Mouse (Mus musculus): ENCODE results near the gene Bcl2. TPM values are rescaled to one million over a fixed set of nuclear protein-coding genes. Genes with fewer than 3 reads are reported as not detected.

Gene Bcl2
- polyA plus RNA-seq, 1 experiment from 2014 or later = 20.1 TPM

DNA sequence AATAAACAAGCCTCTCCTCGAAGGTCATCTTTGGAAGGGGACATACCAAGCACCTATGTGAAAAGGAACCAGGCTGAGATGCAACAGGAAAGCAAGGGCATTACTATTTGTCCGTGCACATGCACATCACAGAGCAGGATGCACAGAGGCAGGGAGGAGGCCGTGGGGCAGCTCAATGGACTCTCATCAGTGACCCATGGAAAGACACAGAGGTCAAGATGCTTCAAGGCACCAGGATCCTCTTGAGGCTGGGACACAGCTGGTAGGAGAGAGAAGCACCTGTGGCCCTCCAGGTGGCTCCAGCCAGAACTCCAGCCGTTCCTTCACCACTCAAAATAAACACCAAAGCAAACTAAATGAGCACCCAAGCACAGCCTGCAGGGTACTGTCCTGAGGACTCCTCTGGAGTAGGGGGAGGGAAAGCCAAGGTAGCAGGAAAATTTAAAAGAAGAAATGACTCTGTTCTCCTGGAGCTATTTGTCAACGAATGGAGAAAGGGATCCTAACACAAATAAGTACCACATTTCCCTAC, 57.8 kb downstream of the Bcl2 start:
- H3K36me3 ChIP-seq = no peaks in the 10 kb centered on the region
- 56% methylated on average over 5 of the region's 5 CpGs for WGBS
- no peaks in the 10 kb centered on the region for H3K27me3 ChIP-seq
- H3K9ac ChIP-seq = no peak overlapping the region
- no peak overlapping the region for H3K4me2 ChIP-seq
- no peak for ATAC-seq (ENCODE audit: borderline replicate concordance, extremely low read depth, low FRiP score, low TSS enrichment)
- H3K4me3 ChIP-seq = no peak overlapping the region
- no peak overlapping the region for H3K27ac ChIP-seq
- H3K9me3 ChIP-seq = no peaks in the 10 kb centered on the region
- peaks cover 4% of the 10 kb centered on the region; the same call in 1 of the 2 replicates for H3K4me1 ChIP-seq

DNA sequence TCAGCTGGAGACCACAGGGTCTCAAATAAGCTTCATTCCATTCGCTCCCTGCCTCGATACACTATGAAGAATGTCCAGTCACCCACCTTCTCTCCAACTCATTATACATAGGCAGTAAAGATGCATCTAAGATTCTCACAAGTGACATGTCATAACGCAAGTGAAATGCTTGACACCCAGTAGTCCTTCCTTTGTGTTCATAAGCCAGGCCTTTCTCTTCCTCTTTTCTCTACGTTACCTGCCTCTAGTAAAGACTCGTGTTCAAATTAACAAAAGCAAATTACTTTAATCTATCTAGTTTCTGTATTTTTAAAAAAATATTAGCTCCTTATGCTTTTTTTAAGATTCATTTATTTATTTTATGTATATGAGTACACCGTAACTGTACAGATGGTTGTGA, 59.8 kb downstream of the Bcl2 start:
- ATAC-seq (ENCODE audit: borderline replicate concordance, extremely low read depth, low FRiP score, low TSS enrichment) = no peak
- no peak overlapping the region for H3K4me2 ChIP-seq
- no peak overlapping the region for H3K9ac ChIP-seq
- no peak overlapping the region for H3K27ac ChIP-seq
- H3K9me3 ChIP-seq = no peaks in the 10 kb centered on the region
- 92% methylated on average over 6 of the region's 6 CpGs for WGBS
- H3K4me3 ChIP-seq = no peak overlapping the region
- no peaks in the 10 kb centered on the region for H3K36me3 ChIP-seq
- H3K4me1 ChIP-seq = peaks cover 4% of the 10 kb centered on the region; the same call in 1 of the 2 replicates
- no peaks in the 10 kb centered on the region for H3K27me3 ChIP-seq

DNA sequence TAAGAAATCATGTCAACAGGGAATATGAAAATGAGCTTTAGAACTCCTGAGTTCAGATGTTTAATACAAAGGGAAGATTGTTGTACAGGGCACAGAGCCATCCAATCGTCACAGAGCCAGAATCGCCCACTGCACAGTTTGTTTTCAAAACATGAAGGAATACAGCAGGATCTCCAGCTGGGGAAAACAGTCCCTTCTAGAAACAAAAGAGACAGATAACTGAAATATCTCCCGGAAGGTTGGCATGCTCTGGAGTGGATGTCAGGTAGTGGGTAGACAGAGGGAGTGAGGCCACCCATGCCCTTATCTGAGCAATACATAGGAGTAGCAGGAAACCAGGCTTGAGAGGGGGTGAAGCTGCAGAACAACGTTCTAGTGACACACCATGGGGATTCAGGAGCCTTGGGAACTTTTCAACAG, 60.6 kb downstream of the Bcl2 start:
- no peak overlapping the region for H3K27ac ChIP-seq
- 51% methylated on average over 4 of the region's 4 CpGs for WGBS

DNA sequence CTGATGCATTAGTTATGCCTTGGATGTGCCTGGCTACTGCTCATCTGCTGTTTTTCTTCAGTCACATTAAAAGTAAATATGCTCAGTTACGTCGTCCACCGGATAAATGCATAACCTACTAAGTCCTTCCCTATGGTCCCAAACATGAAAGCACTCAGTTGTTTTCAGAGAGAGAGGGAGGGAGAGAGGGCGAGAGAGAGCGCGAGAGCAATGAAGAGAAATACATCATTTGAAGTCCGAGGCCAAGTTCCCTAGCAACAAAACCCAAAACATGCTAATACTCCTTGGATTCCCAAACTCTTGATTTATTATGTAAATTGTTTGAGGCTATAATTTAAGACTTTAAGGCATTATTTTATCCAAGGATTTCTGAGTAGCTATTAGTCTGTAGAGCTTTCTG, 62.9 kb downstream of the Bcl2 start:
- Histone ChIP-seq H3K4me3 (no peak overlapping the region), H3K27me3 (no peaks in the 10 kb centered on the region), H3K27ac (no peak overlapping the region), H3K36me3 (no peaks in the 10 kb centered on the region), H3K9ac (no peak overlapping the region), H3K9me3 (no peaks in the 10 kb centered on the region), H3K4me1 (peaks cover 4% of the 10 kb centered on the region; the same call in 1 of the 2 replicates), H3K4me2 (no peak overlapping the region)
- WGBS = 65% methylated on average over 7 of the region's 7 CpGs
- ATAC-seq (ENCODE audit: borderline replicate concordance, extremely low read depth, low FRiP score, low TSS enrichment) = no peak

More for the DNA sequence above, 60.6 kb downstream of the Bcl2 start:
- Histone ChIP-seq H3K9ac (no peak overlapping the region), H3K4me1 (peaks cover 4% of the 10 kb centered on the region; the same call in 1 of the 2 replicates), H3K27me3 (no peaks in the 10 kb centered on the region), H3K9me3 (no peaks in the 10 kb centered on the region), H3K4me2 (no peak overlapping the region), H3K4me3 (no peak overlapping the region), H3K36me3 (no peaks in the 10 kb centered on the region)
- no peak for ATAC-seq (ENCODE audit: borderline replicate concordance, extremely low read depth, low FRiP score, low TSS enrichment)

DNA sequence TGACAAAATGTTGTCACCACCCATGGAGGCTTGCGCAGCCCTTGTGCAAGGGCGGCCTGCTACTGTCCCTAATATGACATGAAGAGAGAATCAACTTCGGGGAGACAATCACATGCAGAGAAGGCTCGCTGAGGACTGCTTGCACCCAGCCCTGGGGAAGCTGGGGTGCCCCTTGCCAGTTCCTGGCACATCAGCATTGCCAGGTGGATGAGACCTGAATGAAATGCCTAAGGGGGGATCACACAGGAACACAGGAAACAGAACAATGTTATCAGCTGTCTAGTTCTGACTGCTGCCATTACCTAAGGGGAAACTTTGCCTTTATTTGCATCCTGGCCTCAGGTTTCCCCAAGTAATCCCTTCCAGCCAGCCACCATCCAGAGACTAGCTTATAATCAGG, 63.6 kb downstream of the Bcl2 start:
- WGBS = 82% methylated on average over 4 of the region's 4 CpGs
- H3K27me3 ChIP-seq = no peaks in the 10 kb centered on the region
- no peaks in the 10 kb centered on the region for H3K36me3 ChIP-seq
- H3K27ac ChIP-seq = no peak overlapping the region
- no peak for ATAC-seq (ENCODE audit: borderline replicate concordance, extremely low read depth, low FRiP score, low TSS enrichment)
- no peak overlapping the region for H3K4me3 ChIP-seq
- peaks cover 4% of the 10 kb centered on the region; the same call in 1 of the 2 replicates for H3K4me1 ChIP-seq
- no peaks in the 10 kb centered on the region for H3K9me3 ChIP-seq
- no peak overlapping the region for H3K4me2 ChIP-seq
- H3K9ac ChIP-seq = no peak overlapping the region

DNA sequence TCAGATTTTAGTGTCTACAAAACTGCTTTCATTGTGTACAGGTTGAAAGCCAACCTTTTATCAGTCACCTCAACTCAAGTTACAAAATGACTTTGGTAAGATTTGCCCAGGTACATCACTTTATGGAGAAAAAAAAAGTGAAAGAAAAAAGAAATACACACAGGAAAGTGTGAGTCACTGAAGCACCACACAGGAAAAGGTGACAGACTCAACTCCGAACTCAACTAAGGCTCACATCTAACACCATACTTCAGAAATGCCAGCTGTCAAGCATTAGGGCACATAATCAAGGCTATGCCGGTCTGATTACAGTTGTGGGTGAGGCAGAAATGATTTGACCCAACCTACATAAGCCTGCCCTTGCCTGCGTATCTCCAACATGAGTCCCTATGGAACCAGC, 66.7 kb downstream of the Bcl2 start:
- no peak for ATAC-seq (ENCODE audit: borderline replicate concordance, extremely low read depth, low FRiP score, low TSS enrichment)
- WGBS = 76% methylated on average over 3 of the region's 3 CpGs

DNA sequence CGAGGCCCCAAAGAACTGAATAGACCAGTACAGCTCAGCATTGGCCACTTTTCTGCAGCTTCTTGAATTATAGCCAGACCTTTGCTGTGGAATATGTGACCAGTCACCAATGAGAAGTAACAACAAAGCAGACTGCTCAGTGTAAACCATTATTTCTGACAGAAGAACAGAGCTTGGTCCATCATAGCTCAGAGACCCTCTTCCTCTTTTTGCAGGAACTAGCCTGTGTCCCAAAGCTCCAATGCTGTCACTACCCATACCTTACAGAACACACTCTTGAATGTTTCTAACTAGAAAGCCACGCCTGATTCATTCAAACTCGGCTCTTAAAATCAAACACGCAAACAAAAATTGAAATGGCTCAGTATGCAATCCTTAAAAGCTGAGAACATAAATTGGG, 69.5 kb downstream of the Bcl2 start:
- no peak overlapping the region for H3K9ac ChIP-seq
- H3K9me3 ChIP-seq = no peaks in the 10 kb centered on the region
- 82% methylated on average over 4 of the region's 4 CpGs for WGBS
- no peaks in the 10 kb centered on the region for H3K36me3 ChIP-seq
- no peak overlapping the region for H3K4me3 ChIP-seq
- H3K4me1 ChIP-seq = no peaks in the 10 kb centered on the region
- H3K4me2 ChIP-seq = no peak overlapping the region
- H3K27me3 ChIP-seq = no peaks in the 10 kb centered on the region
- H3K27ac ChIP-seq = no peak overlapping the region
- ATAC-seq (ENCODE audit: borderline replicate concordance, extremely low read depth, low FRiP score, low TSS enrichment) = no peak

More for the DNA sequence above, 66.7 kb downstream of the Bcl2 start:
- no peaks in the 10 kb centered on the region for H3K9me3 ChIP-seq
- no peak overlapping the region for H3K9ac ChIP-seq
- no peaks in the 10 kb centered on the region for H3K27me3 ChIP-seq
- H3K4me3 ChIP-seq = no peak overlapping the region
- no peaks in the 10 kb centered on the region for H3K36me3 ChIP-seq
- H3K27ac ChIP-seq = no peak overlapping the region
- no peak overlapping the region for H3K4me2 ChIP-seq
- no peaks in the 10 kb centered on the region for H3K4me1 ChIP-seq

DNA sequence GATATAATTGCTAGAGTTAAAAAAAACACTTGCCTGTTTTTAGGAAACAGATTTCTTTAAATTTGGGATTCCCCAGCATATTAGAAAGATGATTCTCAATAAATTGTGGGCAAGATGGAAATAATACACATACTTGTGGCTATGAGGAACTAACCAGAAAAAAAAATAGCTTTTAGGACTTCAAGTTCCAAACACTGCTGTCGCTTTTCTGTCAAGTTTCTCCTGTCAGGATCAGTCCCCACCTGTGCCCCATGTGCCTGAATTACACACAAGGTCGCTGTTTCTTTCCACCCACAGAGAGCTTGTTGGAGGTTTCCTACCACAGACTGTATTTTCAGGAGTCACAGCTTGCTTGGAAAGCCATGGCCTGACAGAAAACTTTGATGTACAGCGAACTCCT, 70.5 kb downstream of the Bcl2 start:
- Histone ChIP-seq H3K4me2 (no peak overlapping the region), H3K9ac (no peak overlapping the region), H3K27ac (no peak overlapping the region), H3K9me3 (no peaks in the 10 kb centered on the region), H3K4me3 (no peak overlapping the region), H3K27me3 (no peaks in the 10 kb centered on the region), H3K36me3 (no peaks in the 10 kb centered on the region), H3K4me1 (no peaks in the 10 kb centered on the region)
- 57% methylated on average over 3 of the region's 3 CpGs for WGBS
- ATAC-seq (ENCODE audit: borderline replicate concordance, extremely low read depth, low FRiP score, low TSS enrichment) = no peak

DNA sequence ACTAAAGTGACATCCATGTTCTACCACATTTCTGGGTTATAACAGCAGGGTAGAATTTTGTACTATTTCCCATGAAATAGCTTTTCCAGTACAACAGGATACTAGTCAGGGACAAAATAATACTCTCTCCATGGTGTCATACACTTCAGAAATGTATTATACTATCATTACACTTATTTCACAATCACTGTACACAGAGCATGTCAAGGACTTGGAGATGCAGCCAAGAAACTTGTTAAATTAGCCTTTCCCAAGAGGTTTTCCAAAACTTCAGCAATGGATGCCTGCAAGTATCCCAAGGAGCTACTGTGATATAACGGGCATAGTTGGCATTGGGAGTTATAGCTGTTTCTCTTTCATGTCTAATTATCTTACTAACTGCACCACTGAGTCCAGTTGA, 73.5 kb downstream of the Bcl2 start:
- Histone ChIP-seq H3K4me2 (no peak overlapping the region), H3K9ac (no peak overlapping the region), H3K4me1 (peaks cover 19% of the 10 kb centered on the region), H3K36me3 (no peaks in the 10 kb centered on the region), H3K27me3 (no peaks in the 10 kb centered on the region), H3K27ac (no peak overlapping the region; the same call in 1 of the 2 replicates), H3K9me3 (no peaks in the 10 kb centered on the region), H3K4me3 (no peak overlapping the region)
- ATAC-seq (ENCODE audit: borderline replicate concordance, extremely low read depth, low FRiP score, low TSS enrichment) = peak; percentile 36; the same call in 1 of the 2 replicates
- WGBS = 65% methylated on average over 1 of the region's 1 CpGs

DNA sequence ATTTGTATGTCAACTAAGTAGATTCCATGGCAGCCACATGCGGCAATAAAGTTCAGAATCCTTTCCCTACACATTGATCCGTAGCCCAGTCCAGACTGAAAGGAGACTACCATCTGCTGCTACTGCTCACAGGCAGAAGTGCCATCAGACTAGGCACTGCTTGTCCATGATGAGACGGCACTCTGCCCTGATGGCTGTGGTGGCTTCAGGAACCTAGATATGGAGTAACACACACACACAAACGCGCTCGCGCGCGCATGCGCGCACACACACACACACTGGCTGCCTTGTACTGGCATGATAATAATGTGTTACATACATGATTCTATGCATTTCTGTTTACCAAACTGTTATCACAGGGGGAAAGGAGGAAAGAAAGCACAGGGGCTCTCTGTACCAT, 76.4 kb downstream of the Bcl2 start:
- H3K4me2 ChIP-seq = no peak overlapping the region
- H3K4me3 ChIP-seq = no peak overlapping the region
- no peak overlapping the region for H3K27ac ChIP-seq
- H3K27me3 ChIP-seq = no peaks in the 10 kb centered on the region
- H3K9me3 ChIP-seq = no peaks in the 10 kb centered on the region
- peaks cover 22% of the 10 kb centered on the region for H3K4me1 ChIP-seq
- WGBS = 94% methylated on average over 11 of the region's 11 CpGs
- H3K36me3 ChIP-seq = no peaks in the 10 kb centered on the region
- no peak overlapping the region for H3K9ac ChIP-seq
- no peak for ATAC-seq (ENCODE audit: borderline replicate concordance, extremely low read depth, low FRiP score, low TSS enrichment)

DNA sequence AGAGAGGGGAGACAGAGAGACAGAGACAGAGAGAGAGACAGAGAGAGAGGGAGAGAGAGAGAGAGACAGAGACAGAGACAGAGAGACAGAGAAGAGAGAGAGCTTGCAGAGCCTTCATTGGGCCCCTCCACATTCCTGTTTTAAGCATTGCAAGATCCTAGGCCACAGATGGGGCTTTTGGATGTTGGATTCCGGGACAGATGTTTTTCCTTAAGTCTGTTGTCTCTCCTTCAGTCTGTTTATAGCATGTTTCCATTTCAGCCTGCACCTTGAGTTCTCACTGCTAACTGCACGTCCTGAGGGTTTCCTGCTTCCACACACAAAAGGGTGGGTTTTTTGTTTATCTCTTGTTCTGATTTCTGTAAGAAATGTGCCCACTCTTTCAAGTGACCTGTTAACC, 77.4 kb downstream of the Bcl2 start:
- Histone ChIP-seq H3K4me3 (no peak overlapping the region), H3K4me2 (no peak overlapping the region), H3K4me1 (peaks cover 27% of the 10 kb centered on the region), H3K27me3 (no peaks in the 10 kb centered on the region), H3K36me3 (no peaks in the 10 kb centered on the region), H3K27ac (peak overlapping the region; percentile 55), H3K9me3 (no peaks in the 10 kb centered on the region), H3K9ac (no peak overlapping the region)
- WGBS = 7% methylated on average over 2 of the region's 2 CpGs
- ATAC-seq (ENCODE audit: borderline replicate concordance, extremely low read depth, low FRiP score, low TSS enrichment) = peak; percentile 60

DNA sequence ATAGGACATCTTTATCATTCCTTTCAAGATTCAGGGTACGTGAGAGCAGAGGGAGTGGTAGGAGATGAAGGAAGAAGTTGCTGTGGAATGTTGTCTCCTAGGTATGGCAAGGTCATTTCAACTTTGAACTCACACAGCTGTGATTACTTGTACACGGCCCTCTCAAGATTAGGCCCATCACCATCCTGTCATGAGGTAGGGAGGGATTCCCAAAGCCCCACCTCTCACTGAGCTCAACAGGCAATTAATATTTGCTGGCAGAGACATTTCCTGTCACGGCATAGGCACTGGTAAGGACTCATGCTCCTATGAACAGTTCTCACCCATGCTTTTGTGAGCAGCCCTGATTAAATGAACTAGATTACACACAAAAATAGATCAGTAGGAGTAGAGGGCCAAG, 80.9 kb downstream of the Bcl2 start:
- Histone ChIP-seq H3K36me3 (no peaks in the 10 kb centered on the region), H3K4me2 (no peak overlapping the region), H3K27me3 (no peaks in the 10 kb centered on the region), H3K9ac (no peak overlapping the region), H3K4me3 (no peak overlapping the region), H3K9me3 (no peaks in the 10 kb centered on the region), H3K27ac (no peak overlapping the region), H3K4me1 (peaks cover 56% of the 10 kb centered on the region)
- WGBS = 40% methylated on average over 3 of the region's 3 CpGs
- no peak for ATAC-seq (ENCODE audit: borderline replicate concordance, extremely low read depth, low FRiP score, low TSS enrichment)
